Mouse (Mus musculus) kidney, adult 9 months (tissue): ENCODE results near the gene Ldhb.

Source experiments
- DNase-seq: peaks from one replicate; pipeline ENCODE4 v3.0.0; 2022

Ldhb gene

DNA sequence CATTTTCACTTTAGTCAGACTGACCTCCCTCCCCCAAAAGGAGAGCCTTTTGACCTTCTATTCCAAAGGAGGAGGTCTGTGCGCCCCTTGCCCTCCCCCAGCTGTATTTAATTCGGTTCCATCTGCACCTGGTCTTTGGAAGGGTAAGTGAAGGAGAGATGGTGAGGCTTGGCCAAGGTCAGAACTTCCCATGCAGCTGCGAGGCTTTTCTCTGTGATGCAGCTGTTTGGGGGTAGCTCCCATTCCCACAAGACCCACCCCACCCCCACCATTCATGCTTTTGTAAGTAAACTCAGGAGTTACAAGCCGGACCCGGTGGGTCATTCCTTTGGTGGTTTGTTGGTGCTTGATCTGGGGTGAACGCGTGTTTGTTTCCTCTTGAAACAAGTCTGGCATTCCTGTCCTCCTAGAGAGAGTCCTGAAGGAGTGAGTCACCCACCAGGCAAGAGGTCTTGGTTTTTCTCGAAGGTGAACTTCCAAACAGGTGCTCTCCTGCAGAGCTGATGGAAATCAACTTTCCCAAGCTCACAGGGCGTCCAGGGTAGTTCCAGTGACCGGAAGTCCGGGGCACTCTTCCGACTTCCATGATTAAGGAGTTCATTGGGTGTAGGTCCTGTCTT, 3.9 kb upstream of the Ldhb start:
- DNase-seq = no peak

DNA sequence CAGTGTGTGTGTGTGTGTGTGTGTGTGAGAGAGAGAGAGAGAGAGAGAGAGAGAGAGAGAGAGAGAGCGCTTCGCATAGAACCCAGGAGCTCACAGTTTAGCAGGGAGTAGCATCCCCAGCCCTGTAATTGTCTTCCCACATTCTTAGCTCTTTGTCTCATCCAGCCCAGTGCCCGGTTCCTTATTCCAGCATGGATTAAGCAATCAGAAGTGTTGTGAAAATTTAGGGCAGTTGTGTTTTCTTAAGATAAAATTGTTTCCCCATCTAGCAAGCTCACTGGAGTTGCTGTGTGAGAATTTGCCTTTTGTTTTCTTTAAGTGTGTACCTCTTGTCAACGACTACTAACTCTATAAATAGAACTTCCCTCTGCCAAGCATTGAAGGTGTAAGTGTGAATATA, 906 bp upstream of the Ldhb start:
- DNase-seq = no peak

DNA sequence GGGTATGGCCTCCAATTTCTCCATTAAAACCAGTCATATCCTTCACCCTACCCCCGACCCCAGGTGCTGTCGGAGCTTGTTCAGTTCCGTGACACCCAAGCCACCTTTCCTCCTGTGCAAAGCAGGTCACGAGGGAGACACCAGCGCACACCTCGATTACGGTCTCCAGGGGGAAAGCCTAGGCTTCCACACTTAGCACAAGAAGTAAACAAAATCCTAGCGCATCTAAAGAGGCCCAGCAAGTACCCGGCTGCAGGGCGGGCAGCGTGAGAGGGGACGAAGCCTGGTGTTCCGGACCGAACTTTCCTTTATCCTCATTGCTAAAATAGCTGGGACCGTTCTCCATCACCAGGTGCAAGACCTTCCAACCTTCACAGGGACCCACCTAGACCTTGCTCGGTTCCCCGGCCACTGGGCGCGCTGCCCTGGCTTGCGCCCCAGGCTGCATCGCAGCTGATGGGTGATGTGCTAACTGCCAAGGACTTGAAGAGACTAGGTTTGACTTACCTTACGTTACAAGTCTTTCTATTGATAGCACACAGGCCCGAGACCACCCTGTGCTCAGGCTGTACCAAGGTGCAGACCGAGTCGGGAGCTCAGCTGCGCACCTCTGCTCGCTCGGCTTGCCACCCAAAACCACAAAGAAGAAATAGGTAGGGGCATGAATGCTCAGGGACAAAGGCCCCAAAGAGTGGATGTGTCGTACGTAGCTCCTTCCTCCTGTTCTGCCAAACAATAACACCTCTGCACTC, 548 bp downstream of the Ldhb start:
- peak; percentile 55 for DNase-seq

- DNase-seq = no peak
These were observed 1.3 kb downstream of the Ldhb start for GRCm38 (mm10) chr6:142506338-142507032.

GRCm38 (mm10) chr6:142503601-142504000, 4.2 kb downstream of the Ldhb start:
- no peak for DNase-seq

- DNase-seq = peak; percentile 89
These were observed 5.1 kb downstream of the Ldhb start for GRCm38 (mm10) chr6:142502519-142503125.

GRCm38 (mm10) chr6:142490114-142490513, 17.6 kb downstream of the Ldhb start:
- DNase-seq = peak; percentile 0

GRCm38 (mm10) chr6:142487638-142488037, 20.1 kb downstream of the Ldhb start:
- no peak for DNase-seq

DNA sequence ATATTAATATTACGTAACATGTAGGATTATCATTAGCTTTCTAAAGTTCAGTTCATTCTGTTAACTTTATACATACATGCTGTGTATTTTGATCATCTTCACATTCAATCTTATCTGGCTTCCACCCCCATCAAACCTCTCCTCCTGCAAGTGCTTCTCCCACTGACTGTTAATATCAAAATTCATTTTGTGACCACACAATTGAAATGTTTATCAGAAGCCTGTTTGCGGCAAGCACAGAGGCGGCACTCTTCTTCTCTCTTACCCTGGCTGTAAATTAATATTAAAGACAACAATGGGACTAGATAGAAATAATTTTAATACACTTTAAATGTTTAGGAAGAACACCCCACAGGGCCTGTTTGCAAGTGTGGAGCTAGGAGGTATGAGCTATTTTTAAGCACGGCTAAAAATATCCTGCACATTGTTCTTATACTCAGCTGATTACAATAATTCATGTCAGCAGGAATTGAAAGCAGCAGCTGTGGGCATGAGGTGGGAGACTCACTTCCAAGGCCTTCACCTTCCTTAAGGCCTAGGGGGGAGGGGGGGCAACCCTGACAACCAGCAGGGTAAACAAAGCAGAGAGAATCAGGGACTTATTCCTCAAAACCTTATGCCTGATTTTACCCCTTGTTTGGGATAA, 22.2 kb downstream of the Ldhb start:
- no peak for DNase-seq

- peak; percentile 45 for DNase-seq
These were observed 30.5 kb downstream of the Ldhb start for GRCm38 (mm10) chr6:142477239-142477638.

DNA sequence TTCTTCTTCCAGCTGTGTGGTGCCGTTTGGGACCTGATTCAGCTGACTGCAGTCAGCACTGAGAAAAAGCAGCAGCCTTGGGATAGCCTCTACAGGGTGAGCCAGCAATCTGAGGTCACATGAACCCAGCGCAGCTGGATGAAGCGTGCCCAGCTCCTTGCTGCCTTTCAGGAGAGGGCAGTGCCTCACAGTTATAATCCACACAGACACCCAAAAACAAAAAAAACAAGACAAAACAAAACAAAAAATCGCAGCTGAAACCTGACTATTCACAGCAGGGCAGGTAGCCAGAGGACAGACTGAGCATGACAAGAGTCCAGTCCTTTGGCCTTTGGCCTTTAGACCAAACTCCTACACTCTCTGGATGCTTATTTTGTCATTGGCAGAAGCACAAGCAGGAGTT, 35.0 kb downstream of the Ldhb start, which contains the start of gene Gys2:
Gene Gys2 (minus strand): TSS at position 309 of the 403 bp plus-strand sequence.
- DNase-seq = peak; percentile 80

DNA sequence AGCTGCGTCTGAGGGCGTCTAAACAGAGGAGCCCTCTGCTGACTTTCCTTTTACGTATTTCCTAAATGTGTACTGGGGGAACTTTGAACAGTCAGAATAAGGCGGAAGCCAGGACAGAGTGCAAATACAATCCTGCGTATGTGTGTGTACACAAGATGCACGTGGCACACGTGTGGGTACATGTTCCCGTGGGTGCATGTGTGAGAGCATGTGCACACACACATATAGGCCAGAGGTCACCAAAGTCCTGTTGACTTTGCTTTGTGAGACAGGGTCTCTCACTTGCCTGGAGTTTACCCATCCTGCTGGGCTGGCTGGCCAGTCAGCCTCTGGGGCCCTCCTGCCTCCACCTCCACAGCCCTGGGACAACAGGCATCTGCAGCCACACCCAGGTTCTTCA, 36.6 kb downstream of the Ldhb start:
- DNase-seq = no peak

DNA sequence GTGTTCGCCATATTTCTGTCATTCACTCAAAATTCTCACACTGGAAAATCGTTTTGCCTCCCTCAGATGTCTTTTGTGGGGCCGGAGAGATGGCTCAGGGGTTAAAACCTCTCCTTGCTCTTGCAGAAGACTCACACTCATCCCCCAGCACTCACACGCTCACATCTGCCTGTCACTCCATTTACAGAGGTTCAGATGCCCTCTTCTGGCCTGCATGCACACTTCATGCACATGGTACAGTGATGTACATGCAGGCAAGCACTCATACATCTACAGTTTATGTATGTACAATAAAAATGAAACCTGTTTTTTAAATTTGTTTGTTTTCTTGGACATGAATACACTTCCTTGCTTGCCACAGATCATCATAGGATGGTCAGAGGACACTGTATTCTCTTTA, 38.2 kb downstream of the Ldhb start:
- no peak for DNase-seq

DNA sequence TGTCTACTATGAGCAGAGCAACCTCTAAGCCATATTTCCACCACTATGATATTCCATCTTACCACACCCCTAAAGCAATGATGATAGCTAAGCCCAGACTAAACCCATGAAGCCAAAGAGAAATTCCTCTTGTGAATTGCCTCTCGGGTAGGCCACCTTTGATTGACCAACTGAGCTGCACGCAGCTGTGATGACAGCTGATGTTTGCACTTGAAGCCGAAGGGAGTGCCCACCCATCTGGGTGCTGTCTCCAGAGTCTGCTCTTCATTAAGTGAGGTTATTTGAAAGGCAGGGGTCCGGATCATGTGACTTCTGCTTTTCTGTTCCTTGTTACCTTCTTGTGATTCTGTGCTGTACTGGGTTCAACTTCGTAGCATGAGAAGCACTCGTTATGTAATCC, 45.6 kb downstream of the Ldhb start:
- no peak for DNase-seq

GRCm38 (mm10) chr6:142459017-142459678, 48.6 kb downstream of the Ldhb start:
- no peak for DNase-seq

GRCm38 (mm10) chr6:142458010-142458409, 49.7 kb downstream of the Ldhb start:
- no peak for DNase-seq

GRCm38 (mm10) chr6:142455314-142455996, 52.3 kb downstream of the Ldhb start:
- DNase-seq = no peak

DNA sequence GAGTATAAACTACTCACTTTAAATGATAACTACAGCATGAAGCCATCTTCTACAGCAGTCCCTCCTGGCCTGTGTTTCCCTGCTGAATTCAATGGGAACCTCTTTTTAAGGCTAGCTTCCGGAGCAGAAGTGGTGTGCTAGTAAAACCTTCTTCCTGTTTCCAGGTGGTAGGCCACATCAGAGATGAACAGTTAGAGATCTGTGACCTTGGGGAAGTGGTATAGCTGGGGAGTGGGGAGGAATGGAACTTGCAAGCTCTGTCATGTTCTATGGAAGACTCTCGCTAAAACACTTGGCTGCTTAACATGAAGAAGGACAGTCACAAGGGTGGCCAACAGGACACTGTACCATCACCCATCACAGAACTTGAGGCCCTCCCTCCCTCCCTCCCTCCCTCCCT, 54.4 kb downstream of the Ldhb start:
- DNase-seq = no peak

- peak; percentile 14 for DNase-seq
These were observed 56.4 kb downstream of the Ldhb start for GRCm38 (mm10) chr6:142451381-142451780.
